Mouse (Mus musculus) MEL (cell line): Measurements from ENCODE around the gene Fance.

ENCODE experiments used
- CTCF ChIP-seq, 3 experiments: IDR thresholded peaks in 2 of 3; conservative IDR thresholded peaks in 1 of 3; 2 replicates each; pipeline ENCODE4 v1.5.1; 2011 to 2012; ENCODE audit warnings: low read length in 3 of 3, low read depth in 2 of 3, mild to moderate bottlenecking in 2 of 3, improper control_type of control experiment in 1 of 3, inconsistent platforms in 1 of 3, mixed read lengths in 1 of 3, moderate library complexity in 1 of 3; ENCODE audit not compliant: control insufficient read depth in 1 of 3, insufficient read depth in 1 of 3, poor library complexity in 1 of 3, severe bottlenecking in 1 of 3
- EP300 ChIP-seq, 2 experiments: IDR thresholded peaks; 2 replicates each; pipeline ENCODE4 v1.6.1; 2011; ENCODE audit warnings: improper control_type of control experiment in 2 of 2, low read length in 2 of 2, low read depth in 1 of 2, mild to moderate bottlenecking in 1 of 2
- POLR2A ChIP-seq, 2 experiments: IDR thresholded peaks; 2 replicates each; pipeline ENCODE4 v1.6.1; 2011 to 2012; ENCODE audit warnings: low read length in 2 of 2, mild to moderate bottlenecking in 2 of 2, control low read depth in 1 of 2, improper control_type of control experiment in 1 of 2, low read depth in 1 of 2, moderate library complexity in 1 of 2; ENCODE audit not compliant: control insufficient read depth in 1 of 2, insufficient read depth in 1 of 2, poor library complexity in 1 of 2
- POLR2AphosphoS5 ChIP-seq: IDR thresholded peaks from 2 replicates; pipeline ENCODE4 v1.6.1; 2012; ENCODE audit warnings: low read depth, borderline replicate concordance, mild to moderate bottlenecking, inconsistent platforms, low read length, moderate library complexity, mixed read lengths
- SIN3A ChIP-seq: IDR thresholded peaks from 2 replicates; pipeline ENCODE4 v1.6.1; 2012; ENCODE audit warnings: low read length, improper control_type of control experiment, inconsistent platforms
- SMC3 ChIP-seq: IDR thresholded peaks from 2 replicates; pipeline ENCODE4 v1.6.1; 2011; ENCODE audit warnings: low read depth, low read length, improper control_type of control experiment
- TAL1 ChIP-seq: IDR thresholded peaks from 2 replicates; pipeline ENCODE4 v1.6.1; 2012; ENCODE audit warnings: mild to moderate bottlenecking, inconsistent platforms, low read length, moderate library complexity, mixed read lengths
- TCF12 ChIP-seq: IDR thresholded peaks from 2 replicates; pipeline ENCODE4 v1.6.1; 2014; ENCODE audit warnings: low read depth, mild to moderate bottlenecking, inconsistent platforms, low read length, improper control_type of control experiment, moderate library complexity
- USF1 ChIP-seq: IDR thresholded peaks from 2 replicates; pipeline ENCODE4 v1.6.1; 2014; ENCODE audit warnings: low read depth, mild to moderate bottlenecking, inconsistent platforms, low read length, improper control_type of control experiment, moderate library complexity

DNA sequence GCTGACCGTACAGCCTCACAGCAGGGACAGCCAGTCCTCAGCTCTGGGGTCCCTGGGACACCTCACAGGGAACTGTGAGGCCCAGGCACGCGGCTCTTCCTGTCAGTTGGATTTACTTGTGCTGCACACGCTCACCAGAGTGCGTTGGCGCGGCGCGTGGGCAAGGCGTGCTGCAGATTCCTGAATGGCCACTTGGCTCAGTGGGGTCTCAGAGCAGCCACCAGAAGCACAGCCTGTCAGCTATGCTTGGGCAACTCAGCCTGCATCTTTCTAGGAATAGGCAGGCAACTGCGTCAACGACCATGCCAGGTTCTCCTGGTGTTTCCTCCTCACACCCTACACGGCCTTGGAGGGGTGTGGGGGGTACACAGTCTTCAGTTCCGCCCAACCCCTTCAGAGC, 36.1 kb upstream of the Fance start:
- TF ChIP-seq TAL1, result no peak
- TF ChIP-seq EP300 (IDR thresholded peaks at IDR 0.05; ENCODE audit: low read depth in 1 of 2, low read length in 2 of 2), result no peak
- no peak for TF ChIP-seq POLR2AphosphoS5
- TF ChIP-seq CTCF (IDR thresholded peaks at IDR 0.05 in 2 of 3, conservative IDR thresholded peaks at IDR 0.05 in 1 of 3; ENCODE audit: control insufficient read depth in 1 of 3, insufficient read depth in 1 of 3, low read depth in 2 of 3, low read length in 3 of 3, poor library complexity in 1 of 3, severe bottlenecking in 1 of 3), result no peak
- TF ChIP-seq SMC3, result no peak
- TF ChIP-seq USF1, result no peak
- TF ChIP-seq POLR2A (IDR thresholded peaks at IDR 0.05; ENCODE audit: control insufficient read depth in 1 of 2, insufficient read depth in 1 of 2, low read depth in 1 of 2, low read length in 2 of 2, poor library complexity in 1 of 2), result no peak
- no peak for TF ChIP-seq SIN3A
- TF ChIP-seq TCF12, result no peak
